Mouse (Mus musculus) liver, embryonic 14.5 days (tissue): ENCODE measurements at regions not wholly inside any gene's neighbourhood (a gene's known extent, or its start where the extent isn't known, plus 50 kb on each side); places are given as distances from the start of the nearest gene placed in this dataset.

Experiments
- ATAC-seq: fragments of 200-750 bp; cut with Nextera tagmentation; 2 replicates; pipeline ENCODE4 v1.8.0; 2017; ENCODE audit warnings: moderate number of reproducible peaks, mild to moderate bottlenecking, moderate library complexity; ENCODE audit not compliant: insufficient read depth
- DNase-seq, 3 experiments: peaks; one replicate each; pipeline ENCODE4 v3.0.0-alpha.2; 2012 to 2013; ENCODE audit warnings: low read depth in 3 of 3, low spot score in 3 of 3
- H3K27ac ChIP-seq: fragments of 300-500 bp; sonication (generic); 2 replicates; pipeline ENCODE4 v1.5.1; 2014; ENCODE audit warnings: moderate library complexity, mild to moderate bottlenecking, control low read depth, inconsistent platforms
- H3K27me3 ChIP-seq: fragments of 300-500 bp; sonication (generic); 2 replicates; pipeline ENCODE4 v1.6.1; 2014; ENCODE audit warnings: mild to moderate bottlenecking, low read length, moderate library complexity; ENCODE audit not compliant: control insufficient read depth, insufficient read depth
- H3K36me3 ChIP-seq: fragments of 300-500 bp; sonication (generic); replicated peaks from 2 replicates; pipeline ENCODE4 v1.6.1; 2014; ENCODE audit warnings: low read depth; ENCODE audit not compliant: control insufficient read depth, insufficient read depth
- H3K4me1 ChIP-seq, 2 experiments: fragments of 200-500 bp in 1 of 2; fragments of 300-500 bp in 1 of 2; sonication (generic) in 1 of 2; replicated peaks; 2 replicates each; pipeline ENCODE4 v1.6.1; 2012 to 2014; ENCODE audit warnings: antibody characterized with exemption in 1 of 2, inconsistent platforms in 1 of 2, low read length in 1 of 2; ENCODE audit not compliant: control insufficient read depth in 2 of 2, insufficient read depth in 2 of 2
- H3K4me2 ChIP-seq: fragments of 300-500 bp; sonication (generic); 2 replicates; pipeline ENCODE4 v1.6.1; 2014; ENCODE audit warnings: low read depth, mild to moderate bottlenecking, control low read depth, moderate library complexity
- H3K4me3 ChIP-seq, 2 experiments: fragments of 200-500 bp in 1 of 2; fragments of 300-500 bp in 1 of 2; sonication (generic) in 1 of 2; 2 replicates each; pipeline ENCODE4 v1.5.1; 2012 to 2014; ENCODE audit warnings: low read depth in 2 of 2, low read length in 2 of 2, mild to moderate bottlenecking in 2 of 2, control low read depth in 1 of 2, inconsistent platforms in 1 of 2, moderate library complexity in 1 of 2; ENCODE audit not compliant: insufficient read depth in 1 of 2
- H3K9ac ChIP-seq: fragments of 300-500 bp; sonication (generic); replicated peaks from 2 replicates; pipeline ENCODE4 v1.6.1; 2014; ENCODE audit warnings: mild to moderate bottlenecking, control low read depth, moderate library complexity
- H3K9me3 ChIP-seq: fragments of 300-500 bp; sonication (generic); 2 replicates; pipeline ENCODE4 v1.6.1; 2016; ENCODE audit warnings: low read length, mixed read lengths; ENCODE audit not compliant: control insufficient read depth
- CTCF ChIP-seq: IDR thresholded peaks from 2 replicates; pipeline ENCODE4 v1.5.1; 2016; ENCODE audit warnings: antibody characterized with exemption, low read depth, control low read depth
- EP300 ChIP-seq: IDR thresholded peaks from 2 replicates; pipeline ENCODE4 v1.6.1; 2016; ENCODE audit warnings: antibody characterized with exemption, low read depth
- WGBS: fragments of 180-500 bp; shearing (Covaris S2); extraction: QIAGEN DNeasy Blood & Tissue Kit; methylation state at CpG from one replicate; pipeline ENCODE4 v1.1.7; 2014; ENCODE audit not compliant: insufficient replicate concordance; 5-methylcytosine and 5-hydroxymethylcytosine counted together

DNA sequence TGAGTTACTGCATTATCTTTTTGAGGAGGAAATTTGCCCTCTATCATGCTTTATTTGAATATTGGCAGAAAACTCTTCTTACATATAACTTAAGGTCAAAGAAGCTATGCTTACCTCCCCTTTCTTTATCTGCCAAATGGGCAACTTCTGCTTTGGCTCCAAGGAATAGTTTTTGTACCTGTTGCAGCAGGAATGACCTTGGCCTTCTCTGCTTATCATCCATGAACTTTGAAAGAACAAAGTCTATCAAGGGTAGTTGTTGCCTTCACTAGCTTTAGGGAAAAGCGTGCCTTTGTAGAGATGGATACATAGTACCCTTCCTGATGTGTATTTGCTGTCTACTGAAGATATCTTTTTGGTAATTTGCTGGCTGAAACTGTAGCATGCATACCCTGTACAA, 59.1 kb upstream of the Cast start:
- DNase-seq (no peak), ATAC-seq (no peak)
- Histone ChIP-seq H3K4me2 (no peak overlapping the region), H3K4me3 (no peak overlapping the region), H3K4me1 (no peaks in the 10 kb centered on the region), H3K9ac (no peak overlapping the region), H3K9me3 (no peaks in the 10 kb centered on the region), H3K27ac (no peak overlapping the region), H3K27me3 (no peaks in the 10 kb centered on the region), H3K36me3 (no peaks in the 10 kb centered on the region)
- WGBS = 63% methylated on average over 1 of the region's 1 CpGs
- TF ChIP-seq CTCF (no peak), EP300 (no peak)

DNA sequence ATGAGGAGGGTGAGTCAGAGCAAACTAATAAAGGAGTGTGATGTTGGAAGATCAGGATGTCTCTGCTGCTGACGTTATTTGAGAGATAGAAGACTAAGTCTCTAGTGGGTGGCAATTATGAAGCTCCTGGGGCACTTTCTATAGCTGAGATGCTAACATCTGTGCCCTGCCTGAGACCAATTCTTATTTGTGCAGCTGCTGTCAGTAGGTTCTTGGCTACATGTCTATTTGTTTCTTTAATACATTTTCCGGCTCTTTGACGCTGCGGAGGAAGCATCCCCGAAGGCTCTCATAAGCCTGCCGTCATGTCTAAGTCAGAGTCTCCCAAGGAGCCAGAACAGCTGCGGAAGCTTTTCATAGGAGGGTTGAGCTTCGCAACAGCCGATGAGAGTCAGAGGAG, 55.4 kb upstream of the Cast start:
- no peak overlapping the region for H3K4me2 ChIP-seq
- no peak overlapping the region for H3K27ac ChIP-seq
- H3K4me3 ChIP-seq = no peak overlapping the region
- H3K36me3 ChIP-seq = no peaks in the 10 kb centered on the region
- 76% methylated on average over 9 of the region's 9 CpGs for WGBS
- no peak overlapping the region for H3K9ac ChIP-seq
- DNase-seq = no peak
- H3K4me1 ChIP-seq = no peaks in the 10 kb centered on the region
- no peak for ATAC-seq
- TF ChIP-seq CTCF (no peak), EP300 (no peak)
- no peaks in the 10 kb centered on the region for H3K27me3 ChIP-seq
- no peaks in the 10 kb centered on the region for H3K9me3 ChIP-seq

DNA sequence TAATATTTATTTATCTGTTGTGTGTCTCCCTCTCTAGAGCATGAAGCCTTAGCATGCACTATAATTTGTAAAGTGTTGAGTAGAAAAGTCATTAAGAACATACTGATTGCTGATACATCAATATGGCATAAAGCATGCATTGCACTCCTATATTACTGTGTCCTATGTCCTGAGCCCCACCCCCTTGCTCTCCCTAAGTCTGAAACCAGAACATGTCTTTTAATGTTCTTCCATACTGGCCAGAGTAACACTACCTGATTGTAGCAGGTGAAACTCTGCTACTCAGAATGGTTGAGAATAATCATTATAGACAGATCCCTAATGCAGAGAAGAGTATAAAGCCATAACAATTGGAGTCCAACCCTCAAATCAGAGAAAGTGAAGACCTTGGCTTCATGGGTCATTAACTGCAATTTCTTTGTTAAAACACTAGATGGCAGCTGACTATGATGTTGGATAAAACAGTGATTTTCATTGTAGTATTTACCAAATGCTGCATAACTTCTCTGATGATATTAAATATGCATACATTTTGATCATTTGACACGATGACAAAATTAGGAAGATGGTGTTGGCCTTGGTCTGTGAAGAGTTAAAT, 52.9 kb upstream of the Cast start:
- 2% methylated on average over 1 of the region's 1 CpGs for WGBS
- H3K4me2 ChIP-seq = no peak overlapping the region

More for the DNA sequence above, 52.9 kb upstream of the Cast start:
- Histone ChIP-seq H3K9me3 (no peaks in the 10 kb centered on the region), H3K27me3 (no peaks in the 10 kb centered on the region), H3K27ac (no peak overlapping the region), H3K36me3 (no peaks in the 10 kb centered on the region), H3K9ac (no peak overlapping the region), H3K4me1 (no peaks in the 10 kb centered on the region), H3K4me3 (no peak overlapping the region)
- DNase-seq = no peak
- no peak for TF ChIP-seq EP300
- TF ChIP-seq CTCF = peak; percentile 23; the same call in 1 of the 2 replicates
- no peak for ATAC-seq
